Mouse (Mus musculus) cerebellum, adult 8-10 months (tissue): ENCODE data around the gene Agl.

Source experiments
- DNase-seq: peaks from one replicate; pipeline ENCODE4 v3.0.0; 2022

The Agl gene

DNA sequence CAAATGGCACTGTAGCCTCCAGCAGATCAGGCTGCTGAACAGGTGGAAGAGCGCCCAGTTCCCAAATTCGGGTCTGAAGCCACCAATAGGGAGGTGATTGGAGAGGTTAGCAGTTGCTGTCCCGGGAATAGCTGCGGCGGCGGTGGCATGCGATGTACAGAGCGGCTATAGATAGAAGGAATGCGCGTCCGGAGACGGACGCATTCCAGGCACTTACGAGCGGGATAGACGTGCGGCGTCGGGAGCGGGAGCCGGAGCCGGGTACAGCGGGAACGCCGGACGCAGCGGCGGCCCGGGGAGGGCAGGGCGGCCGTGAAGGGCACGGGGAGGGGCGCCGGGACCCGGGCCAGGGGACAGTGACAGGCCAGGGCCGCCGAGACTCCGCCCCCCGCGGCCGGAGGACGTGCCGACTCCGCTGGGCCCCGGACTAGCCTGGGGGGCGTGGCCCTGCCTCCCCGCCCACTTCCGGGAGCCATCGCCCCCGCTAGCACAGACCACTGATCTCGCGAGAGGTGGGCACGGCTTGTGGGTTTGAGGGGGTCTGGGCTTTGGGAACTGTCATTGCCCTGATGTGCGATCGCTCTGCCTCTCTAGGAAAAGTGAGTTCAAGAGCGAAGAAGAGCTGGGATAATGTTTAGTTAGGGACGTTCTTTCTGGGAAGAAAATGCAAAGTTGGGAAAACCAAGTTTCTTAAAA, at the start of gene Agl:
Gene Agl, minus strand, starts transcription at position 356 of the 696 bp plus-strand sequence.
- peak; percentile 85 for DNase-seq

GRCm38 (mm10) chr3:116857611-116858010, 49.6 kb upstream of the Agl start:
- no peak for DNase-seq

GRCm38 (mm10) chr3:116852421-116852820, 44.5 kb upstream of the Agl start:
- no peak for DNase-seq

DNA sequence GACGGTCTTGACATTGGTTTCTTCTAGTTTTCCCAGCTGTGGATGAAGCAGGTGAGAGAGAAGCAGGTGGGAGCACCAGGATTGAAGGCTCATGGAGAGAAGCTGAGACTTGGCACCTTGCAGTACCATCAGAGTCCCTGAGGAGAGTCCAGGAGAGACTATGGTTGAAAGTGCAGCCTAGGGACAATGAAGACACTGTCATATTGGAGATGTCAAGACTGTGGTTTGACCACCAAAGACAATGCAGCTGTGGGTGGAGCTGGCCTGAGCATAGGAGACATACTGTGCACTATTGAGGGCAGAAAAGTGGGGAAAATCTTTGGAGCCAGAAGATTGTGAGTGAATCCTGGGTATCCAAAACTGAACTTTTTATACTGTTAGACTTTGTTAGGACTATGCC, 42.4 kb upstream of the Agl start:
- DNase-seq, result no peak

- no peak for DNase-seq
Observed at GRCm38 (mm10) chr3:116848936-116849335, 41.0 kb upstream of the Agl start.

GRCm38 (mm10) chr3:116848099-116848498, 40.1 kb upstream of the Agl start:
- no peak for DNase-seq

GRCm38 (mm10) chr3:116846084-116846483, 38.1 kb upstream of the Agl start:
- DNase-seq, result no peak

GRCm38 (mm10) chr3:116844880-116845579, 37.1 kb upstream of the Agl start:
- DNase-seq, result no peak

DNA sequence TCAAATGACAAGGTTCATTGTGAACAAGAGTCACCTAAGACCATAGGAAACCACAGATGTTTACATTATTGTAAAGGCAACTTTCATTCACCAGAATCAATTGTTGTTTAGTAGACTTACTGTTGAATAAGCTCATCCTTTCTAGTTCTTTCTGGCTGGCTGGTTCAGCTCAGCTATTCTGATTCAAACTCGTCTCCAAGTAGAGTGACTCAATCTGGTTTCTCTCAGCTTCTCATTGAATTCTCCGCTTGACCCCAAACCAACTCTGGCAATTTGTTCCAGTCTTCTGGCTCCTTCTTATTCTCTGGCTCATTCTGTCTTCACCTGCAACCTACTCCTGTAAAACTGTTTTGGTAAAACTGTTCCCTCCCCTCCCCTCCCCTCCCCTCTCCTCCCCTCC, 33.3 kb upstream of the Agl start:
- DNase-seq, result no peak

DNA sequence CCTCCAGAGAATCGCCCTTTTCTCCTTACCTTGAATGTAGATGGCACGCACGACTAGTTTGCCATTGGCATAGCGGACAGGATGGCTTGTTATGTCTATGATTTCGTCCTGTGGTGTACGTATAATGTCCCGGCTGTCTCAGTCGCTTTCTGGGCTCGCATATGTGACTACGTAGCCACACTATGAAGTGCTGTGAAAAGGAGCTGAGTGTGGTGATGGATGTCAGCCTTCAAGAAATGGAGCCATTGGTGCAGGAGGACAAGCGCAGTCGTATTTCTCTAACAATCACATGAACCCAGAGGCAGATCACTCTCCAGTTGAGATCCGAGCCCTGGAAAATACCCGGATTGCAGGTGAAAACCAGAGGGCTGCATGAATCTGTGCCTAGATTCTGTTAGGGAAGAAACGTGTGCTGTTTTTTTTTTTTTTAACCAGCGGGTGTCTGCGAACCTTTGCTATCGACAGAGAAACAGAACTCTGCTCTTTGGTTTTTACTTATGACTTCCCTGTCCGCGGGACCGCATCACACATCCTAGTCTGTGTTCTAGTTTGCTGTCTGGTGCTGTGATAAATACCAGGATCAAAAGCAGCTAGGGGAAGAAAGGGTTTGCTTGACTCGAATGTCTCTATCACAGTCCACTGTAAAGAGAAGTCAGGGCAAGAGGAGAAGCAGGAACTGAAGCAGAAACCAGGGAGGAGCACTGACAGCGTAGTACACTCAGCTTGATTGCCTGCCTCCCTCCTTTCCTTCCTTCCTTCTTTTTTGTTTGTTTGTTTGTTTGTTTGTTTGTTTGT, 28.9 kb upstream of the Agl start:
- no peak for DNase-seq

GRCm38 (mm10) chr3:116835770-116836680, 28.1 kb upstream of the Agl start:
- peak; percentile 78 for DNase-seq

DNA sequence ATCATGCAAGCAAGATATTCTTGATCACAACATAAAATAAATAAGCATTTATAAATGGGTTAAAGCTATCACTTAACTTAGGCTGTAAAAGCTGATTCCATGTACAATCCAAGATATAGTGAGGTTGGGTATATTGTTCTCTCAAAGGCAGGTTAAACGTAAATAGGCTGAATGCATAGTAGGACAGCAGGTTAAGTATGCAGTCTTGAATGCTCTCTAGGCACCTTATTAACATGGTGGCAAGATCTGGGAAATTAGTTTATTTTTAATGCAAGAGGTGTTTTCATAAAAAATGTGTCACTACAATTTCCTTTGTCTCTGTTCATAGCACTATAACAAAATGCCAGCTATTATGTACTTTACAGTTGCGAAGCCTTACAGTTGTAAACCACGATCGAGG, 27.4 kb upstream of the Agl start:
- no peak for DNase-seq

- DNase-seq, result no peak
Observed at GRCm38 (mm10) chr3:116834241-116834640, 26.3 kb upstream of the Agl start.

DNA sequence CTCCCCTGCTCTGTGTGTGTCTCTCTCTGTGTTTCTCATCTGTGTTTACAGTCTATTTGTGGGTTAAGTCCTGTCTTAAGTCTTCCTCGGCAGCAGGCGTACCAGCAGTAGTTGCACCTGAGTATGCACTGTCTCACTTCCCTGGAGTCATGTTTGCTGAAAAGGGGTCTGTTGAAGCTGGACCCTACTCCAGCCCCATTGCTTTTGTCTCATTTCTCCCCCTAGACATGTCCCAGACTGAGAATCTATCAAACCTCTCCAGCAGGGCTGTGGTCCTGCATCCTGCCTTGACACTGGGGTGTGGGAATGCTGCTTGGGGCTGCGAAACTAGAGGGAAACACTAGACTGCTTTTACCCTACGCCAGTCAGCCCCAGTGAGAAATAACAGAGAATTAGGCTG, 25.5 kb upstream of the Agl start:
- DNase-seq, result no peak

DNA sequence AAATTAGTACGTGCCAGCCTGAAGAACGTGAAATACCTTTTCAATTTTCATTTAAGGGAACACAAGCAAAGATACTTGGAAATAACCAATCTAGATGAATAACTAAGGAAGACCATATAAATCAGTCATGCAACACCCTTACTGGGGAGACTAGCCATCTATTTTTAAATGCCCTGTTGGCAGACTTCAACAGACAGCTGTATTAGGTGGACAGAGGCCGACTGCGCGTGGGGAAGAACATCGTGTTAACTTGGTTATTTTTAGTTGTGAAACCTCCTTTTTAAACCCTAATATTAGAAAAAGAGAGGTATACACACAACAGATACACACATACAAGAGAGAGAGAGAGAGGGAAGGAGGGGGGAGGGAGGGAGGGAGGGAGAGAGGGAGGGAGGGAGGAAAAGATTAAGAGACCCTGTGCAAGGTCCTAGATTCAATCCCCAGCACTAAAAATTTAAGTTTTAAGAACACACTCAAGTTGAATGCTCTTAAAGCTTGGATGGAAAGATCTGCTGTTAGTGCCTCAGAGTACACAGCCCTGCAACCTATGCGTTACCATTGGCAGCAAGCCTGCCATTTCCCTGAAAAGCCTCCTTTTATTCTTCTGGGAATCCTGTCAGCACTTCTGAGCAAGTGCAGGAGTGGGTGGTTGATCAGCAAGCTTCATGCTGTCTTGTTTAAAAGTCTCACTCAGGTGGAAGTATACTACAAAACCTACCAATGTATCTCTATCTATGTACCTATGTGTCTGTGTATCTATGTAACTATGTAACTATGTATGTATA, 24.8 kb upstream of the Agl start:
- no peak for DNase-seq

- no peak for DNase-seq
Observed at GRCm38 (mm10) chr3:116831324-116831723, 23.4 kb upstream of the Agl start.

GRCm38 (mm10) chr3:116829274-116829920, 21.4 kb upstream of the Agl start:
- no peak for DNase-seq

DNA sequence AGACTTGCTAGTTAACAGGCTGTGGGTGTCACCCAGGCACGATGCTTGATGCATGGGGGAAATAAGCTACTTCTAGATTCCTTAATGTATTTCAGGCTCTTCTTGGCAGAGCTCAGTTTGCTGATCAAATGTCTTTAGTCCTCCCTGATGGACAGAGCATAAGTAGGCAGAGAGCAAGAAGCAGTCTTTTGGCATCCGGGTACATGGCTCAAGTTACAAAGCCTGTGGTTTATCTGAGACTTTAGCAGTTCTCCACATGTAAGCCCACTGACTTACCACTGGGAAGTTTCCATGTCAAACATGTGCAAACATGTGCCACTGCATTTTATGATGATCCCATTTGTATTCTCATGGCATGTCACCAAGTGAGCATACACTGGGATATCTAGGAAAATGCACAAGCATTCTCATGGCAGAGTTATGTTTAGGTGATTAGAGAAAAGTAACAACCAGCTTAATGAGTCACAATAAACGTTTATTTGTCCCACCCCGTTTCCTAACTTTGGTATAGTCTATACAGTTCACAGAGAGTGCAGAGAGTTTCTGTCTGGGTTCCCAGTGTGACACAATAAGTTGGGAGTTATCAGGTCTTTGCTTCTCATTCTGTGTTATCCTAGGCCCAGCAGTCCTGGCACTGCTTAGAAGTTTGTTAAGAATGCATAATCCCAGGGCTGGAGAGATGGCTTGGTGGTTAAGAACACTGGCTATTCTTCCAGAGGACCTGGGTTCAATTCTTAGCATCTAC, 18.7 kb upstream of the Agl start:
- DNase-seq, result no peak

DNA sequence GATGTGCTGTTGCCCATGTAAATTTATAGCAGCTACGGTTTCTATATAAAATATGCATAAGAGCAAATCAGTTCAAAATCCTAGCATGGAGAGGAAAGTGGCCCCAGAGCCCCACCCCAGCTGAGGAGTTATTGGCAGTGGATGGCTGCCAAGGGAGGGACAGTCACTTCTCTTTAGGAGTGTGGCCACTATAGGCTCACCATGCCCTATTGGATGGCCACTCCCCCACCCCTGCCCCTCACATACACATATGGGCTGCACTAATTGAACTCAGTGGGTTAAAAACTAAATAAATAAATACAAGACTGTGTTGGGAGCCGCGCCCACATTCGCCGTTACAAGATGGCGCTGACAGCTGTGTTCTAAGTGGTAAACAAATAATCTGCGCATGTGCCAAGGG, 9.3 kb upstream of the Agl start:
- no peak for DNase-seq

GRCm38 (mm10) chr3:116816674-116817215, 8.8 kb upstream of the Agl start:
- DNase-seq, result no peak
